Mouse (Mus musculus) layer of hippocampus, adult 6 months (tissue): ENCODE measurements around the gene Gm10197. TPM values are rescaled to one million over a fixed set of nuclear protein-coding genes. Genes with fewer than 3 reads are reported as not detected.

ENCODE experiments used
- long read RNA-seq, 2 experiments: library from polyadenylated mRNA; unstranded; transcript quantifications; one replicate each; pipeline ENCODE4 v2.0.0; 2019 to 2020
- polyA plus RNA-seq: library from polyadenylated mRNA; unstranded; fragments of <200 nt; fragmentation: Nextera tagmentation; gene quantifications from 2 replicates; pipeline ENCODE4 v1.2.3, GENCODE M21; 2021

The Gm10197 gene
- polyA plus RNA-seq: 6.9 and 7.8 TPM in 2 replicates
- long read RNA-seq, experiment 1: 0 reads
- long read RNA-seq, experiment 2: 0 reads

DNA sequence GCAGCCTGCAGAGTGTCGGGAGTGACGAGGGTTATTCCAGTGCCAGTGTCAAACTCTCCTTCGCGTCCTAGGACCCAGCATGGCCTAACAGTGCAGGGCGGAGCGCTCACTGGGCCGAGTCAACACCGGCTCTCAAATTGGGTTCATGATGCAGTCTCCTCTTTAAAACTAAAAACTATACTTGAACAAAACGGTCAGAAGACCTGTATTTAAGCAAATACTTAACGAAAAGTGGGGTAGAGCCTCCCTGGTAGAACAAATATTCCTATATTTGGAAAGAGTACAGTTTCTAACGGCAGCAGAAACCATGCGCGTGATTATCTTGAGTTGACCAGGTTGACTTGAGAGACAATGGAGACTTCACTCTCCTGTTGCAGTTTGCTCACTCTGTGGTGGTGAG is at the start of gene Gm10197:
Gene Gm10197 (minus strand): TSS at position 101 of the 400 bp plus-strand sequence.

DNA sequence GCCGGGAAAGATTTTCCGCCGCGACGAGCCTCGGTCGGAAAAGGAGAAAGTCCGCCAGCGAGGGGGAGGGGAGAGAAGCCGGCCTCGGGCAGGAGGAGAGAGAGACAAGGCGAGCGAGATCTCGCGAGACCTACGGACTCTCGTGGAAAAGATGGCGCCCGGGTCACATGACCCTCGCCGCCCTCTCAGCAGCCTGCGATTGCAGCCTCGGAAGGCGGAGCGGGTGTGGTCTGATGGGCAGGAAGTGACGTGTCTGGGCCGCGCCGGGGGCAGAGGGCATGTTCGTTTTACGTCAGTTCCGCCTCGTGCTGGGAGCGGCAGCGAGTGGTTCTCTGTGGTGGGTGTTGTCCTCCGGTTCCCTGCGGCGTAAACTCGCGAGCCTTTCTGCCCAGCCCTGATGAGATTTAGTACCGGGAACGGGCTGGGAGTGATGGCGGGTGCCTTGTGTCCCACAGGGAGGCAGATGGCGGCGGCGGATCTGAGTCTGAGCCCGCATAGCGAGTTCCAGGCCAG is 19.0 kb upstream of the Gm10197 start, which contains the start of gene Smndc1:
Gene Smndc1 (minus strand): TSS at position 84 of the 513 bp plus-strand sequence.

Other genes with a start within 250 kb of the Gm10197 start
- gene Add3, start 231.3 kb downstream of the Gm10197 start, polyA plus RNA-seq: 42.5 and 42.8 TPM in 2 replicates
- 15.7 and 16.8 TPM in 2 replicates for gene Mxi1, start 61.2 kb downstream of the Gm10197 start, polyA plus RNA-seq
- 18.0 and 18.7 TPM in 2 replicates for gene Smndc1, start 18.8 kb upstream of the Gm10197 start, polyA plus RNA-seq
- 8.2 and 8.5 TPM in 2 replicates for gene Dusp5, start 157.3 kb upstream of the Gm10197 start, polyA plus RNA-seq
- gene Nutf2-ps1, start 217.3 kb upstream of the Gm10197 start, polyA plus RNA-seq: 30.4 and 32.9 TPM in 2 replicates
- 22.0 and 23.9 TPM in 2 replicates for gene Smc3, start 228.6 kb upstream of the Gm10197 start, polyA plus RNA-seq